Mouse (Mus musculus) intestine, embryonic 16.5 days (tissue): ENCODE measurements at regions not wholly inside any gene's neighbourhood (a gene's known extent, or its start where the extent isn't known, plus 50 kb on each side); places are given as distances from the start of the nearest gene placed in this dataset.
A peak's percentile ranks its signal among the peaks of the same experiment; 100 is the strongest.

ENCODE experiments used
- ATAC-seq: fragments of 200-750 bp; cut with Nextera tagmentation; 2 replicates; pipeline ENCODE4 v1.8.0; 2017; ENCODE audit warnings: moderate TSS enrichment, moderate library complexity
- H3K27ac ChIP-seq: fragments of 300-500 bp; sonication (generic); 2 replicates; pipeline ENCODE4 v1.5.1; 2014; ENCODE audit warnings: mild to moderate bottlenecking, low read length
- H3K27me3 ChIP-seq: fragments of 300-500 bp; sonication (generic); replicated peaks from 2 replicates; pipeline ENCODE4 v1.6.1; 2014; ENCODE audit warnings: low read length, control low read depth, mixed read lengths; ENCODE audit not compliant: control insufficient read depth, insufficient read depth
- H3K36me3 ChIP-seq: fragments of 300-500 bp; sonication (generic); 2 replicates; pipeline ENCODE4 v1.6.1; 2014; ENCODE audit warnings: low read length, control low read depth; ENCODE audit not compliant: control insufficient read depth, insufficient read depth
- H3K4me1 ChIP-seq: fragments of 300-500 bp; sonication (generic); 2 replicates; pipeline ENCODE4 v1.6.1; 2014; ENCODE audit warnings: low read length, control low read depth, mixed read lengths; ENCODE audit not compliant: control insufficient read depth, insufficient read depth
- H3K4me2 ChIP-seq: fragments of 300-500 bp; sonication (generic); 2 replicates; pipeline ENCODE4 v1.6.1; 2014; ENCODE audit warnings: low read depth, low read length, control low read depth
- H3K4me3 ChIP-seq: fragments of 300-500 bp; sonication (generic); 2 replicates; pipeline ENCODE4 v1.5.1; 2014; ENCODE audit warnings: mild to moderate bottlenecking, low read length
- H3K9ac ChIP-seq: fragments of 300-500 bp; sonication (generic); 2 replicates; pipeline ENCODE4 v1.6.1; 2014; ENCODE audit warnings: low read depth, low read length
- H3K9me3 ChIP-seq: fragments of 300-500 bp; sonication (generic); 2 replicates; pipeline ENCODE4 v1.6.1; 2016; ENCODE audit warnings: low read length, control low read depth; ENCODE audit not compliant: control insufficient read depth
- WGBS: fragments of 180-500 bp; shearing (Covaris S2); extraction: QIAGEN DNeasy Blood & Tissue Kit; methylation state at CpG from one replicate; pipeline ENCODE4 v1.1.7; 2014; 5-methylcytosine and 5-hydroxymethylcytosine counted together

DNA sequence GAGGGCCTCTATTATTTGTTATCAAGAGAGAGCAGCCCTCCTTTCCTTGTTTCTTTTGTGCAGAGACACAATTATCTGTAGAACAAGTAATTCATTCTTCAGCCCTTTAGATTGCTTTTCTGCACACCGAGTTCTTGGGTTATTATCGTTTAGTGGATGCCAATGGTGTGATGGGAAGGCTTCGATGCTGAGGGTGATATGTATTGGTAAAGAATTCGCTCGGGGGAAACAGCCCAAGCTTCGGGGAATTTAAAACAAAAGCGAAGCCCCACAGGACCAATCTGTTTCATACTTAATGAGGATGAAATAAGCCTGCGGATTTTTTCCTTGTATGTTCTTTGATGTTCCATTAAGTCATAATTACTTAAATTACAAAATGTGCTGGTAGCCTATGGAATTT lies 352.0 kb downstream of the Phf14 start:
- Histone ChIP-seq H3K4me2 (no peak overlapping the region), H3K36me3 (no peaks in the 10 kb centered on the region), H3K4me1 (no peaks in the 10 kb centered on the region), H3K27ac (no peak overlapping the region), H3K27me3 (no peaks in the 10 kb centered on the region), H3K9ac (no peak overlapping the region), H3K9me3 (no peaks in the 10 kb centered on the region), H3K4me3 (no peak overlapping the region)
- ATAC-seq, result no peak
- 80% methylated on average over 8 of the region's 8 CpGs for WGBS

DNA sequence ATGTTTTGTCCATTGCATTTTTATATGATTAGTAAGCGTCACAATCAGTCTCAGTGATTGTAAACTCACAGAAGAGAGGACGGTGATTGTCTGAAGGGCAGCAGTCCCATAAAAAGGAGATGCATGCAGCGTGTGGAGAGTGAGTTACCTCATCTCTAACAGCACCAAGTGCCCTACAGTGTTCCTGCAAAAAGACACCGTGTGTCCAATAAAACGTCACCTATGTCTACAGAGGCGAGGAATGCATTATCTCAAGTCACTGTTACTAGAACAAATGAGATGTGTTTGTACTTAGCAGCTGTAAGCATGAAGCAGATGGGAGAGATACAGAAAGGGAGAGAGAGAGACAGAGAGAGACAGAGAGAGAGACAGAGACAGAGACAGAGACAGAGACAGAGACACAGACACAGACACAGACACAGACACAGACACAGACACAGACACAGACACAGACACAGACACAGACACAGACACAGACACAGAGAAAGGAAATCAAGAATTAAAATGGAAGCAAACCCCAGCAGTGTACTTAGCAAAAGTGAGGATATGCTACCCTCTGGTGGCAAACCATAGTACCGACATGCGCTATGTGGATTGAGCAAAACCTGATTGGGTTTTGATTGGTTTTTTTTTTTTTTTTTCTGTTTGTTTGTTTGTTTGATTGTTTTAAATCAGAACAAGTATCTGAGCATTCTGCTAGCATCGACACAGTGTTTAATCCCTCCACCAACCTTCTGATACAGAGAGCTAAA lies 352.9 kb downstream of the Phf14 start:
- Histone ChIP-seq H3K9ac (no peak overlapping the region), H3K27ac (no peak overlapping the region), H3K4me1 (no peaks in the 10 kb centered on the region), H3K9me3 (no peaks in the 10 kb centered on the region), H3K4me2 (no peak overlapping the region), H3K4me3 (no peak overlapping the region), H3K36me3 (no peaks in the 10 kb centered on the region), H3K27me3 (no peaks in the 10 kb centered on the region)
- 32% methylated on average over 9 of the region's 9 CpGs for WGBS
- ATAC-seq, result peak; percentile 81
